Mouse (Mus musculus) gastrocnemius, postnatal 25 days (tissue): ENCODE measurements around the gene Ube2e2. TPM values are rescaled to one million over a fixed set of nuclear protein-coding genes. Genes with fewer than 3 reads are reported as not detected.
"Not testable (repeated sequence)": the region's sequence is repeated elsewhere in the genome, so short reads cannot be mapped to it uniquely, and the experiment has no call there.

Source experiments
- DNase-seq: peaks from one replicate; pipeline ENCODE4 v3.0.0; 2022
- total RNA-seq, 2 experiments: library from RNA; stranded (reverse); gene quantifications; 1 replicate in 1 of 2; 2 replicates in 1 of 2; pipeline ENCODE4 v1.2.3; 2021

Ube2e2 gene
- total RNA-seq, 2 experiments from 2014 or later: 6.9 to 7.3 TPM

DNA sequence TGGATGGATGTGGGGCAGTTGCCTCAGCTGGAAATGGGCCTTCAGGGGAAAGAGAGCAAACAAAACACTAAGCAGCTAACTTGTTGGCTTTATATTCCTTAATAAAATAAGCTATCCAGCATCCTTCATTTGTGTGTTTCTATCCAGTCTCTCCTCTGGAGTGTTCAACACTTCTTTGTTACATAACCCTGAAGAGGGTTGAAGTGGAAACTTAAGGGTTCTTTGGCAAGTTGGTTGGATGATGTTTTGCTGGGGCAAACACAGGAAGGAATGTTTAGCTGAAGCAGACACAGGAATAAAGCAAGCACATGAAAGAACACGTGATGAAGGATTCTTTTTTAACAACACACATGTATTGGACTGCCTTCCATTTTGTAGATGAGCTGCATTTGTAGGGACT lies 256.3 kb downstream of the Ube2e2 start:
- DNase-seq: no peak

DNA sequence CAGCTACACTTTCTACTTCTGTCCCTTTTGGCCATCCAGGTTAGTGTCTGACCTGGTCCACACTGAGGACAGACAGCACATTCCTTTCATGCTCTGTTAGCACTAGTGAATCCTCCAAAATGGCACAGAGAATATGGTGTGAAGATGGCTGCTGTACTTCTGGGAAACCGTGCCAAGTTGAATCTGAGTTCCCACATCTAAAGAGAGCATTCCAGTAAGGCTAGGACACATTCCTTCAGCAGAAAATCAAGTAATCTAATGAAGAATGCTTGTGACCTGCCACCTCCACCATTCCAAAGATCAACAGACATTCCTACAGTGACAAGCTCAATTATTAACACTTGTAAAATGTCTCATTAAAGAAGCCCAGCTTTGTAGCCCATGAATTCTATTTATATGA lies 265.9 kb downstream of the Ube2e2 start:
- DNase-seq: no peak

DNA sequence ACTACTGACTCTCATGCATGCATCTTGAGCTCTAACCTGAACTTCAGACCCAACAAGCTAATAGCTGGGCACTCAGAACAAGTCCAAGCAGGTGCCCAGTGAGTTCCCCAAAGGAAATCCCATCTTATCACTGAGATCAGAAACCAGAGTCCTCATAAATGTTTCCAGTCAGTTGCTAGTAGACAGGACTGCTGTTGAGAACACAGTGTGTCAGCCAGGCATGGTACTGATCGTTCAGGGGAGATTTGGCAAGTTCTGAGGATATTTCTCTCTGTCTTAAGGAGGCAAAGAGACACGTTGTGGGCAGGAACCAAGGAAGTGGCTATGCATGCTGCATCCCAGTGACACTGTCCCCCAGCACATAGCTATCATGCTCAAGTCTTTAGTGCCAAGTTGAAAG lies 275.5 kb downstream of the Ube2e2 start:
- no peak for DNase-seq

DNA sequence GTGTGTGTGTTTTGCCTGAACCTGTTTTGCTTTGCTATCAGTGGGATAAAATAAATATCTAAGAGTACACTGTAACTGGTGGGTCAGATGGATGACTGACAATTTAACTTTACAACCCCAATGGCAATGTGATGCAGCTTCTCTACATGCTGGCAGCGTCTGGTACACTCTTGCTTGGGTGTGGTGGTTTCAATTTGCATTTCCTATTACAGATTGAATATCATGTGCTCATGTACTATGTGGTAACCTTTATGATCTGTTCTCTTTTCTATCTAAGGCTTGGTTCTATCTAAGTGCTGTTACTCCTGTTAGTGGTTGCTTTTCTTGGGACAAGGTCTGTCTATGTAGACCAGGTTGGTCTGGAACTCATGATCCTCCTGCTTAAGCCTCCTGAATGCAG lies 292.1 kb downstream of the Ube2e2 start:
- no peak for DNase-seq

DNA sequence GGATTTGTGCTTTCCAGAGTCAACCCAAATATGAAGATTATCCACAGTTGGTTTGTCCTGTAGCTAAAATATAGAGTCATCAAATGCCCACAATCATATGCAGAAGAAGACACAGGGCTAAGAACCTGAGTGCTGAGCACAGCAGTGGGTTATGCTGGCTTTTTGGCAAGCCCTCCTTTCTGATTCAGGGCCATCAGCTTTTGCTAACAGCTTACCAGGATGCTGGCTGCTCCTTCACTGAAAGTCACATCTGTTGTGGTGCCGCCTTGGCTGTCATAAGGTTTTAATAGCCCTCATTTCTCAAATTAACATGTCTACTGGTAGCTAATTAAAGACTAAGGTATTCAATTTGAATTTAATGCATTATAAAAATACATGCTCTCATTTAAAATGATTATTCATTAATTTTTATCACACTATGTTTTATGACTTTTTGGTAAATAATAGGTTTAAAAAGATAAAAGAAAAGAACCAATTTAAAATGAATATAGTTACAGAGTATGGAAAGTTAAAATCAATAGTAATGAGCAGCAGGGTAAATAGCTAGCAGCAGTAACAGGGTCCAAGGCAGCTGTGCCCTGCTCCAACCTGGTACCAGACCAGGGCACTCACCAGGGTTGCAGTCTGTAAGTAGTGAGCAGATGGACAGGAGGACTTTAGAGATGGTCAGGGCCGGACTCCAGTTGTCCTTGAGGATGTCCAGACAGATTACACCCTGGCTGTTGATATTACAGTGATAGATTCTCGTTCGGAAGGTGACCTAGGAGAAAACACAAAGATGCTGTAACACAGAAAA lies 307.6 kb downstream of the Ube2e2 start:
- DNase-seq: no peak

DNA sequence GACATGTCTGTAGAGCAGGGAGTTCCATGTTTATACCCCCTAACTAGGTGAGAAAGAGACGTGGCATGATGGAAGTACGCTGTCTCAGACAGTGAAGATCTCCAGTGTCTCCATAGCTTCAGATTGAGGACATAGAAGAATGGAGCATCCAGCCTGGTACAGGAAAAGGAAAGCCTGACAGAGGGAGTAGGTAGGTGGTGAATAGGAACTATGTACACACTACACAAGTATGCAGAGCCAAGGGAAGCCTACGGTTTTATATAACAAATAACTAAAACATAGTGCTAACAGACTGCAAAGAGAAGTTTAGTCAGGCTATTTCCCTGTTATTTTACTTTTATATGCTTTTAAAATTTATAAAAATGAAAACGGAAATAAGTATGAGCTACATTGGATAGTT lies 312.3 kb downstream of the Ube2e2 start:
- no peak for DNase-seq

DNA sequence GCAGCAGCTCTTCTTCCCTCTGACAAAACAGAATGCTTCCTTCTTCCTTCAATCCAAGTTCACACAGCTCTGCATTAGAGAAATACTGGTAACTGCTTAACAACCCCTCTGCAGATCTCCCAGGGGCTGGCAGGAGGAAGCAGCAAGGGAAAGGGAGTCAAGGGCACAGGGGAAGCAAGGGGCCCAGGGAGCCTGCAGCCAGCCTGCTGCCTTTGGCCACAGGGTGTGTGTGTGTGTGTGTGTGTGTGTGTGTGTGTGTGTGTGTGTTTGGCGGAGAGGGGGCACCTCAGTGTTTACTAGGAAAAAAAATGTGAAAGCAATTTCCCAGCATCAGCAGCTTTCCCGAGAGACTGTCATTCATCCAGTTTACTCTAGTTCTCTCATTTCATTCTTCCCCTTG lies 319.3 kb downstream of the Ube2e2 start:
- no peak for DNase-seq

DNA sequence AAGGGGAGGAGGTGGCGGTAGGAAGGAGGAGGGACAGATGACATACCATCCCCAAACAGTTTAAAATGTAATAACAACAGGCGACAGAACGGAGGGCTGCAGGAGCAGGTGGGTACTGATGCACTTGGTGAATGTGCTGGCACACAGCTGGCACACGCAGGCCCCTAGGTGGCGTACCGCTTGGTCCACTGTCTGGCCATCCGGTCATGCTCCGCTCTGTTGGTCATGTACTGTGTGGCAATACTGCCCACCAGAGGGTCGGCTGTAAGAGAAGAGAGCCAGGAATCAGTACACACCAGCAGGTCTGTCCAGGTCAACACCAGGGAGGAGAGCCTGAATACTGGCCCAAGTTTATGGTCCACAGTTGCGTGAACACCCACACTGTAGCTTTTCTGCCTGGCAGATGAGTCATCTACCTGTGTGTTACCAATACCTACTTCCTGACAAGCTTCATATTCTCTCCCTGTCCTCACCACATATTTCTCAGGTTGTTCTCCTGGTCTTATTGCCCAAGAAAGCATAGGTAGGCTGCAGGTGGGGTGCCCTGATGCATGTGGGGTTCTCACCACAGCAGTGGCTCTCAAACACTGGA lies 319.8 kb downstream of the Ube2e2 start:
- DNase-seq: no peak

DNA sequence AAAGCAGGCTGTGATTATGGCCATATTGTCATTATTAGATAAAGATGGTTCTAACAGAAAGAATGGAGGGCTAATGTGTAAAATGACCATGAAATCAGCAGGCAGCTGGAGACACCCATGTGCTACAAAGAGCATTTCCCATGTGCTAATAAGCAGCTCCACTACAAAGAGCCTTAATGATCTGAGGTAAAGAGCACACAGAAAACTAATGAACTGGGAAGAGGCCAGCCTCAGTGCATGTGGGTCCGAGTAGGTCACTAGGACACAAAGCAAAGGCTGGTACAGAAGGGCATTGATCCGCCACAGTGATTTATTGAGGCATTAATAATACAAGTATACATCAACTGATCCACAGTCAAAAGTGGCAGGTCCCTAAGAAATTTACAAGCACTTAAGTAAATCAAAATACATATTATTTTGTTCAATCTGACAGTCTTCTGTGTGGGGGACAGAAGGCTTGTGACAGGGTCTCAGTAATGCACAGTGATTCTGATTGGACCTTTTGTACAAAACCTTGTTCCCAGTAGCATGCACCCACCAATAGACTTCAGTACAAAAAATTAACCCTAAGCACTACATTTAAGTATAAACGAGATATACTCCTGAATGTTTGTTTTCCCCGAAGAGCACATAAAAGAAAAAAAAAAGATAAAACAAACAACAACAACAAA lies 320.6 kb downstream of the Ube2e2 start:
- no peak for DNase-seq

DNA sequence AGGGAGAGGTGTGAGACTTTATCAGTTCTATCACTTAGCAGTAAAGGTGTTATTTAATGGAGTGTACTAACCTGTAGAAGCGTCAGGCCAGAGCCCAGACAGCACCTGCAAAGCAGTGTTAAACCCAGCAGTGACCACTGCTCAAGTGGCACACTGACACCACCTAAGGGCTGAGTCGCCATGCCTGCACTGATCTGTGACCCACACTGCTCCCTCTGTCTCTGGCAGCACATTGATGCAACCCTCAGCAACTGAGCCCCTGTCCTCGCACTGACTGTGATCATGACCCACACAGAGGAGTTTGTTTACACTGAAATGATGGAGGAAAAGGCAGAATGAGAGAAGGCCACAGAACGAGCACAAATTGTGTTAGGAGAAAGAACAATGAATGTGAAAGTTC lies 321.2 kb downstream of the Ube2e2 start:
- no peak for DNase-seq

DNA sequence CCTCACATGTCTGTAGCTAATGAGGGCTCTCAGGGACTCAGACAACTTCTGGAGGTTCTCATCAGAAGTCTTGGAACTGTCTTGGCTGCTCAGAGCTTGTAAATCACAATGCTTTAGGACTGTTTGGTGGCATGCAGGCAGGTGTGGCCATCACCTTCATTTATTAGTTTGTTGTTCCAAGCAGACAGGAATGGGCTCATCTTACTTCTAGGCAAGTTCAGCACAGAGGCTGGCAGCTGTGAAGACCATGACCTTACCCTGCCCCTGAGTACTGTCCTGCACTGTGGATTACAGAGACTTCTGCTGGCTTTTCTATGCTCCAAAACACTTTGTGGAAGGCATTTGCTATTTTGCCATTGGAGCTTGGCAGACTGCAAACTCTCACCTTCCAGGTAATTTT lies 324.5 kb downstream of the Ube2e2 start:
- DNase-seq: no peak

DNA sequence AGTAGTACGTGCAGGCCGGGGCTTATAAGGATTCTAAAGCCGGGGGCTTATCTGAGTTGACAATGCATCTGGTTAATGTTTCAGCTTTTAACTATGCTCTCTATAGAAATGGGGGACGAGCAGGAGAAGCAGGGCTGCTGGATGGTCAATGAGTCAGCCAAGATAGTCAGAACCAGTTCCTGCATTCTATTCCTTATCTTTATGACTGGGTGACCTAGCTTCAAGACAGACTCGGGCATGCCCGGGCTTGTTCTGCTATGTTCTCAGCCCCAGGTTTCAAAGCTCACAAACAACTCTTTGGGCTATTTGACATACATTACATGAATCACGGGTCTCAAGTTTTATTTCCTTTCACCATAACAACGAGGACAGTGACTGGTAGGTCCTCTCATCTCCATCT lies 329.1 kb downstream of the Ube2e2 start:
- DNase-seq: not testable (repeated sequence)

DNA sequence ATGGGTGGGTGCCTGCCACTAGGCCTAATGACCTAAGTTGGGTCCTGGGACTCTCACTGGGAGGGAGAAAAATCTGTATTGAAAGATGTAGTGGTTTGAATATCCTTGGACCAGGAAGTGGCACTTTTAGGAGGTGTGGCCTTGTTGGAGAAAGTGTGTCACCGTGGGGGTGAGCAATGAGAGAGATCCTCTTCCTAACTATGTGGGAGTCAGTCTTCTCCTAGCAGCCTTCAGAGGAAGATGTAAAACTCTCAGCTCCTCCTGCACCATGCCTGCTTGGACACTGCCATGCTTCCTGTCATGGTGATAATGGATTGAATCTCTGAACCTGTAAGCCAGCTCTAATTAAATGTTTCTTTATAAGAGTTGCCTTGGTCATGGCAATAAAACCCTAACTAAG lies 338.8 kb downstream of the Ube2e2 start:
- DNase-seq: no peak

DNA sequence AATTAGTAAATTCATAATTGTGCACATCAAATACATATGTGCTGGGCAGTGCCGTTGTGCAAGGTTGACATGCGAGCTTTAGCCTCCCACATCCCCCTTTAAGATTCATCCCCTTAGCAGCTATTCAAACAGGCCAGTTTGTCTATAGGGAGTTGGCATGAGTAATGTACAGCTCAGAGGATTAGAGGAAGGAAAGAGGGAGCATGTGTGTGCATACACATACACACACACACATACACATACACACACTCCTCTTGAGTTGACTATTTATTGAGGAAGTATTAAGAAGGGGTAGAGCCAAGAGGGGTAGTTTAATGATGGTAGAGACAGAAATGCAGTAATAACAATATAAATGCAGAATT lies 339.5 kb downstream of the Ube2e2 start:
- no peak for DNase-seq

DNA sequence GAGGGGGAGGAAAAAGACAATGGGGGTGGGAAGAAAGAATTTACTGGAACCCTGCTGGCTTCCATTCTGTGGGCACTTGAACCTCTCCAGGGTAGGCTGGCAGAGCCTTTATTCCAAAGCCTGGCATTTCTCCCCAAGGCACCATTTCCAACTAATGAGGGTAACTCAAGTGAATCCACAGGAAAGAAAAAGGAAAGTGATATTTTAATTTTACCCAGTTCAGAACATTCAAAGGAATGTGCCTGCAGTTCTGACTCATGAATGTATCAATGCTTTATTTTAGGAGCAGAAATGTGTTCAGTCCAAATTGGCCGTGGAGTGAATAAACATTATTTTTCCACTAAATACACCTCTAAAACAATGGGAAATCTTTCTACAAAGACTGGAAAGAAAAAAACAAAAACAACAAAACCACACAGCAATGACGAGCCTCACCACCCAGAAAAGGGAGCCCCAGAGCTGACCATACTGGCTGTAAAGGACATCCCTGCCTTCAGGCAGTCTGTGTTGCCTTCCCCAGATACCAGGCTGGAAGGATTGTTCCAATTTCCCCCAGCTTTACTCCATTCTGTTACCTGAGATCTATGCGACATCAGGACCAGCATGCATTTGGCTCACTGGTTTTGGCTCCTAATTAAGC lies 340.0 kb downstream of the Ube2e2 start:
- DNase-seq: no peak

DNA sequence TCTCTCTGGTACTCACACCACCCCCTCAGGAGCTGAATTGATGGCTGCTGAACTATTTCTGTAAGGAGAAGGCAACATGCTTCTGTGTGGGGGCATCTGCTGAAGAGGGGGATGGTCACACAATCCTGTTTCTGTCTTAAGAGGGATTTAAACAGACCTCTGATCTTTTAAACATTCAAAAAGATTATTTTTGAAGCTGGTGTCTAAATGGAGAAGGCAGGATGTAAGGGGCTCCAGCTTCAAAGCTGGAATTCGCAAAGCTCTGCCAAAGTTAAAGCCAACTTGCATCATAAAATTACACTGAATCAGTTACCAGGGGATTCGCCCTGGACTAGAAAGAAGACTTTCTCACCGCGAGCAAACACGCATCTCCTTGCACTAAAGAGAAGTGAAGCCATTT lies 346.5 kb downstream of the Ube2e2 start:
- DNase-seq: no peak

DNA sequence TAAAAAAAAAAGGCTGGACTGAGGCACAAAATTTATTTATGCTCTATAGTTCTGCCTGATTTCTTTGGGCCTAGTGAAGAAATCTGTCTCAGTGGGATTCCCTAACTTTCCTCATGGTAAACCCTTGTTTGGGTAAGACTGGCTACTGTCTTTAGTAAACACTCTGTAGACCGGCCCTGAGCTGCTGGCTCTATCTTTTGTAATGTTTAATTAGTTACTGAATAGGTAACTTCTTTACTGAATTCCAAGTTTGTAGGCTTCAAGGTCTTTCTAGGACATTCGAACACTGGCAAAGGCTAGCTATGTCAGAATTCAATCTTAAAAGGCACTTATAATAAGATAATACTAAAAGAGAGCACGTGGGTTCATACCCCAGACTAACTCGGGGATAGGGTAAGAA lies 355.0 kb downstream of the Ube2e2 start:
- DNase-seq: not testable (repeated sequence)

DNA sequence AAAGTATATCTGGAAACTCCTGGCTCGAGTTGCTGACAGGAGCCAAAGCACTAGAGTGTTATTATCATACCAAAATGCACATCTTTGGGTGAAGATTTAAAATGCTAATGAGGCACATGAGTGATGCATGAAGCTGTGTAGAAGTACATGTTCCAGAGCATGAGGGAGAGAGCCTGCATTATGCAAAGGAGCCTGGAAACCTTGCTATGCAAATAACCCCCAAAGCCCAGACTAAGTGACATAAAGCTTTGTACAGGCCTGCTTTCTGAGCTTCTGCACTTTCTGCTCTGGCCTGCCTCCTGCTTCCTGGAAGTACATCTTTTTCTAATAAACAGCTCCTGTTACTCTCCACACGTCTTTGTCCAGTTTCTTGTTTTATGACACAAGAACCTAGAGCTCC lies 363.2 kb downstream of the Ube2e2 start:
- DNase-seq: no peak

DNA sequence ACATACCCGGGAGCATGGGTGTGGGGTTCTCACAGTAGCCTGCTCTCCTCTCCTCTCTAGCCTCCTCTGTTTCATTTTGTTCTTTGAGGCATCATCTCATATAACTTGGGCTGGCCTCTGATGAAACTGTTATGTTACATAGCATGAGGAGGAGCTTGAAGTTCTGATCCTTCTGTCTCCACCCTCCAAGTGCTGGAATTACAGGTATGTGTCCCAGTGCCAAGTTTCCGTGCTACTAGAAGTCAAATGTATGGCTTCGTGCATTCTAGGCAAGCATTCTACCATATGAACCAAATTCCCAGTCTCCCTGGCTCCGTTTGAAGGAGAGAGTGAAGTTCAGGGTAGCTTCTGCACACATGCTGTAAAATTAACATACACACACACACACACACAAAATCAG lies 363.6 kb downstream of the Ube2e2 start:
- no peak for DNase-seq
